Mouse (Mus musculus) c-Kit-positive CD71-negative TER-119-negative erythroid progenitor cells, embryonic 14.5 days (primary cell): ENCODE measurements at regions not wholly inside any gene's neighbourhood (a gene's known extent, or its start where the extent isn't known, plus 50 kb on each side); places are given as distances from the start of the nearest gene placed in this dataset.

Experiments
- DNase-seq: peaks from one replicate; pipeline ENCODE4 v3.0.0-alpha.2; 2013; ENCODE audit warnings: low read depth

- DNase-seq, result peak; percentile 26
Observed at GRCm38 (mm10) chr17:64492614-64493269, 107.8 kb upstream of the Man2a1 start.

GRCm38 (mm10) chr17:64499281-64499997, 101.1 kb upstream of the Man2a1 start:
- no peak for DNase-seq

- DNase-seq, result no peak
Observed at GRCm38 (mm10) chr17:64502376-64502775, 98.2 kb upstream of the Man2a1 start.

- no peak for DNase-seq
Observed at GRCm38 (mm10) chr17:64505956-64506355, 94.6 kb upstream of the Man2a1 start.

DNA sequence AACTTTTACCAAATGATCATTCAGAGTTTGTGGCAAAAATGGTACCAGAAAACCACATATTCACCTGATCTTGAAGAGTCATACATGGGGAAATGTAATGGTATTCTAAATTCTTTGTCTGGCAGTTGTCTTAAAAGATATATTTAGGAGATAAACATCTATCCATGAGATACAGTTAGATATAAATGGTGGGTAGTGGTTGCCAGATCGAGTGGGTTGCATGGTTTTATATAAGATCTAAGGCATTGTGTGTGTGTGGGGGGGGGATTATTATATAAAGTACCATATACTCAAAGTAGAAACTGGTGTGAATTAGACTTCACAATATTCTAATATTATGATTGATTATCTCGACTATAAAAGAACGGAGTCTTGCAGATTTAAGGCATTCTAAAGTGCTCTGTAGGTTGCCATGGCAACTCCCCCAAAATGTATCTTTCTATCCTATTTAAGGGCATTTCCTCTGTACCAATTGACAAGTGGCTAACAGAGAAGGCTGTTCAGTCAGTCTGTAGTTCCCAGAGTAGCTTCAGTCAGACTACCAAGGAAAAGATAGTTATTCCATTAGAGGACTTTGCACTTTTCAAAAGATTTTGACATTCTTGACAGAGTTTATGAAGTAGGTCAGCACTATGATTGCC, 89.3 kb upstream of the Man2a1 start:
- DNase-seq, result no peak

- no peak for DNase-seq
Observed at GRCm38 (mm10) chr17:64522213-64522612, 78.3 kb upstream of the Man2a1 start.

DNA sequence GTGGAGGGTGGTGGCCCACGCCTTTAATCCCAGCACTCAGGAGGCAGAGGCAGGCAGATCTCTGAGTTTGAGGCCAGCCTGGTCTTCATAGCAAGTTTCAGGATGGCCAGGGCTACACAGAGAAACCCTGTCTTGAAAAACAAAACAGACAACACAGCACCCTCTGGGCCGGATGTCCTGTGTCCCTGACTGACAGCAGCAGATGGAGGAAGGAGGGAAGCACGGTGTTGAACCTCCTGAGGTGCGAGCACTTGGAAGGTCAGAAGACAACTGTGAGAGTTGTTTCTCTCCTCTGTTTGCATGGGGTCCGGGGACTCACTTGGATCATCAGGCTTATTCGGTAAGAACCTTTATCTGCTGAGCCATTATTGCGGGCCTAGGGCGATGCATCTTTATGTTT, 76.6 kb upstream of the Man2a1 start:
- no peak for DNase-seq

GRCm38 (mm10) chr17:64527817-64528216, 72.7 kb upstream of the Man2a1 start:
- no peak for DNase-seq

DNA sequence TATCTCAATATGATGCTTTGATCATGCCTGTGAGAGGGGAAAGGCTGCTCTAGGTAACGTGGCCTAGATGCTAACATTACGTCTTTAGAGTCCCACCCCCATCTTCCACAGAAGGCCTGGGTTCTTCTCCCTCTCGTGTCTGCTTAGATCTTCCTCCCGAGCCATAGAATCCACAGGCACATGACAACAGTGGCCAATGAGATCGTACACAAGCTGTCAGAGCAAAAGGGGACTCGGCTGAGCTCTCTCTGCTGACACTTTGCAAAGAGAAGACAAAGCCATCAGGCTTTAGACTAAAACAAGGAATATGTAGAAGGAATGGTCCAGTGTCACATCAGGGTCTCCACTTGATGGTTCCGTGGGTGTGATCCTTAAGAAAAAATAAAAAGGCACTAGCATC, 72.1 kb upstream of the Man2a1 start:
- no peak for DNase-seq

GRCm38 (mm10) chr17:64529296-64529994, 71.1 kb upstream of the Man2a1 start:
- DNase-seq, result no peak

DNA sequence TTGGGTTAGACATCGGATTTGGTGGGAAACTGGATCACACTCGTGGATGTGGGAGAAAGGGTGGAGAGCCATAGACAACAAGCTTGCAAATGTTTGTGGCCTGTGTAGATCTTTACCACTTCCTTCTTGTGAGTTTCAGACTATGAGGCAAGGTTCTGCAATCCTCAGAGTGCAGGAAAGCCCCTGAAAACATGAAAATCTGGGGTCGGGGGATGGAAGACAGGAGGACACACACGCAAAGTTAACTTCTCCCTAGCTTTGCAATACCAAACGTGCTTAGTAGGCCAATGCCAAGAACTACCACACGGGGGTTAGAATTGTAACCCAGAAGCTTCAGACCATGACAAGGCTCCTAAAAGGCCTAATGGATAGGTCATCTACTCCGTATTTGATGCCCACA, 69.4 kb upstream of the Man2a1 start:
- DNase-seq, result no peak

GRCm38 (mm10) chr17:64534323-64534722, 66.2 kb upstream of the Man2a1 start:
- DNase-seq, result no peak

- no peak for DNase-seq
Observed at GRCm38 (mm10) chr17:64538520-64538953, 62.0 kb upstream of the Man2a1 start.

DNA sequence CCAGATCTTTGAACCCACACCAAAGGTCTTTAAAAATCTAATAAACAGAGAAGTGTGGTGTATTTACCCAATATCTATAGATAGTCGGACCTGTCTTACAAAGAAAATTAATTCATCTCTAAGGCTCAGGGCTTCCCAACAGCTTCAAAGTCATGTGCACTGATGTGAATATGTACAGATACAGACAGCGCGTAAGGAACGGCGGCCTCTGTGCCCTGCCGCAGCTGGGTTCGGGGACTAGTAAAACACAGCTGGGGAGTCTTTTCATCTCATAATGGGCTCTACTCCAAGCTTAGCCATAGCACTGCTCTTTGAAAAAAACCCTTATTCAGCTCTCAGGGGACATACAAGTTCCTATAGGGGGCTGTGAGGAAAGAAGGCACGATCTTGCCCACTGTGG, 60.1 kb upstream of the Man2a1 start:
- no peak for DNase-seq

GRCm38 (mm10) chr17:64548536-64548935, 52.0 kb upstream of the Man2a1 start:
- DNase-seq, result no peak

- DNase-seq, result no peak
Observed at GRCm38 (mm10) chr17:64550034-64550433, 50.5 kb upstream of the Man2a1 start.
